Mouse (Mus musculus) ES-E14 (cell line): Measurements from ENCODE around the gene Arl13b. TPM values are rescaled to one million over a fixed set of nuclear protein-coding genes. Genes with fewer than 3 reads are reported as not detected.

Source experiments
- DNase-seq: peaks from one replicate; pipeline ENCODE4 v3.0.0-alpha.2; 2013; ENCODE audit warnings: low read depth, low spot score
- H3K27ac ChIP-seq: 2 replicates; pipeline ENCODE4 v1.5.1; 2012; ENCODE audit warnings: low read depth, mild to moderate bottlenecking, low read length, moderate library complexity, mixed read lengths; ENCODE audit not compliant: poor library complexity, insufficient read depth, severe bottlenecking
- H3K36me3 ChIP-seq: 2 replicates; pipeline ENCODE4 v1.6.1; 2012; ENCODE audit warnings: mild to moderate bottlenecking, low read length, moderate library complexity, mixed read lengths; ENCODE audit not compliant: control insufficient read depth, poor library complexity, insufficient read depth, severe bottlenecking
- H3K4me1 ChIP-seq, 2 experiments: fragments of 150-350 bp in 1 of 2; sonication (generic) in 1 of 2; 2 replicates each; pipeline ENCODE4 v1.6.1; 2012; ENCODE audit warnings: low read length in 2 of 2, mild to moderate bottlenecking in 1 of 2, mixed read lengths in 1 of 2; ENCODE audit not compliant: control insufficient read depth in 2 of 2, insufficient read depth in 2 of 2, poor library complexity in 1 of 2
- H3K4me3 ChIP-seq, 2 experiments: fragments of 150-350 bp in 1 of 2; sonication (generic) in 1 of 2; 2 replicates each; pipeline ENCODE4 v1.5.1; 2012; ENCODE audit warnings: low read length in 2 of 2, low read depth in 1 of 2, mild to moderate bottlenecking in 1 of 2, mixed read lengths in 1 of 2; ENCODE audit not compliant: insufficient read depth in 1 of 2, poor library complexity in 1 of 2, severe bottlenecking in 1 of 2
- H3K9ac ChIP-seq: 2 replicates; pipeline ENCODE4 v1.6.1; 2012; ENCODE audit warnings: low read depth, mild to moderate bottlenecking, low read length, mixed read lengths; ENCODE audit not compliant: poor library complexity, insufficient read depth, severe bottlenecking
- H3K9me3 ChIP-seq: fragments of 150-350 bp; sonication (generic); 2 replicates; pipeline ENCODE4 v1.6.1; 2012; ENCODE audit warnings: low read depth, mild to moderate bottlenecking, low read length; ENCODE audit not compliant: control insufficient read depth, insufficient read depth
- CHD2 ChIP-seq: IDR thresholded peaks from 2 replicates; pipeline ENCODE4 v1.6.1; 2014; ENCODE audit warnings: mild to moderate bottlenecking, low read depth, low read length, inconsistent platforms
- HCFC1 ChIP-seq: IDR thresholded peaks from 2 replicates; pipeline ENCODE4 v1.6.1; 2012; ENCODE audit warnings: low read length, inconsistent platforms, borderline replicate concordance; ENCODE audit not compliant: insufficient read depth
- MAFK ChIP-seq: IDR thresholded peaks from 2 replicates; pipeline ENCODE4 v1.6.1; 2014; ENCODE audit warnings: mild to moderate bottlenecking, low read depth, low read length, inconsistent platforms; ENCODE audit not compliant: insufficient read depth
- ZC3H11A ChIP-seq: IDR thresholded peaks from 2 replicates; pipeline ENCODE4 v1.6.1; 2012; ENCODE audit warnings: low read depth, mild to moderate bottlenecking, inconsistent platforms, low read length, borderline replicate concordance
- ZNF384 ChIP-seq: IDR thresholded peaks from 2 replicates; pipeline ENCODE4 v1.6.1; 2012; ENCODE audit warnings: low read depth, low read length, inconsistent platforms
- in situ Hi-C, 2 experiments: fragments of 600-800 bp; cut with MboI; formaldehyde crosslinking; loops; one replicate each; pipeline ENCODE4 v1.15.1; 2025; ENCODE audit warnings: low sequenced_read_pairs in 2 of 2, inconsistent platforms in 1 of 2; ENCODE audit not compliant: unreplicated experiment in 2 of 2
- total RNA-seq: library from RNA; depleted of rRNA; stranded (reverse); fragments of 300-350 nt; gene quantifications from 2 replicates; pipeline ENCODE4 v1.2.3, GENCODE M21; 2012; rRNA removed

The Arl13b gene
- total RNA-seq, 1 experiment = 7.3 TPM

GRCm38 (mm10) chr16:62745875-62746274 lies 101.0 kb downstream of the Arl13b start:
- H3K9me3 ChIP-seq = no peaks in the 10 kb centered on the region
- DNase-seq = no peak
- TF ChIP-seq MAFK = no peak
- TF ChIP-seq ZC3H11A = no peak
- TF ChIP-seq CHD2 = no peak
- no peak for TF ChIP-seq HCFC1
- TF ChIP-seq ZNF384 = no peak
- H3K9ac ChIP-seq = no peak overlapping the region
- in situ Hi-C loops = no loop called here
- no peak overlapping the region for H3K4me3 ChIP-seq
- no peaks in the 10 kb centered on the region for H3K36me3 ChIP-seq
- H3K27ac ChIP-seq = no peak overlapping the region
- no peaks in the 10 kb centered on the region for H3K4me1 ChIP-seq

Other genes with a start within 250 kb of the Arl13b start
- gene Nsun3, start 60.2 kb downstream of the Arl13b start, total RNA-seq = 6.2 and 6.5 TPM in 2 replicates
- gene Stx19, start 32.4 kb downstream of the Arl13b start, total RNA-seq = not detected in 2 replicates
- gene Pros1, start 7.3 kb upstream of the Arl13b start, total RNA-seq = 37.6 and 55.7 TPM in 2 replicates